Mouse (Mus musculus) mouse embryonic stem cell (cell line): ENCODE data around the gene L1td1.

Source experiments
- in situ Hi-C, 2 experiments: fragments of 300-500 bp; cut with MboI; formaldehyde crosslinking; loops; 1 replicate in 1 of 2; 3 replicates in 1 of 2; pipeline ENCODE4 v1.14.3; 2019 to 2020; ENCODE audit warnings: low sequenced_read_pairs in 2 of 2, low pct_unique_long_range_greater_than_20kb in 1 of 2, mixed read lengths in 1 of 2; ENCODE audit not compliant: unreplicated experiment in 1 of 2

L1td1 gene

DNA sequence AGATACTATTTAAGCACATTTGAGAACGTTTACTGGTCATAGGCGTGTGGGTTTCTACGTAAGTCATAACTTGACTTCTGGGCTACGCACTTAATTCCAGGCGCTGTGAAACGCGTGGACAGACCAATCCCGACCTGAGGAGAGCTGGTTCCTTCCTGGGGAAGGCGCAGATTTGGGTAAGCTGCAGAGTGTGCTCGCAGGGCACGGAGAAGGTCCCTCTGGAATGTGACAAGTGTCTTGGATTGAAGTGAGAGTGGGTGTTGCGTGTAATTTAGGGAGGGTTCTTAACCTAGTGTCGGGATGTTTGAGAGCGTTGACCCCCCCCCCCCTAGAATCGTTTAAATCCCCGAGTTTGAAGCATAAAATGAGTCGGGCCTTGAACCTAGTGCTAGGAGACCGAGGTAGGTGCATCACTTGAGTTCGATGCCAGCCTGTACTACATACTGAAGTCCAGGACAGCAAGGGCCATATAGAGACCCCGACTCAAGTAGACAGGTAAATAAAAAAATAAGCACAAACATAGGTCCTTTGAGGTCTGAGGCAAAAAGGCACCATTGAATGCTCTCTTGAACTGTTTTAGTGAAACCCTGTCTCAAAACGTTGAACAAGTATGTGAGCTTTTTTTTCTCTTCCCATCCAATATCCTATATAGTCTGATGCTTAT is 893 bp downstream of the L1td1 start:
- in situ Hi-C loops: loop anchor here in 1 of 2 experiments (25.0 kb wide), 1 partner anchor 460 kb away; the partner anchor contains the start of gene Atg4c

DNA sequence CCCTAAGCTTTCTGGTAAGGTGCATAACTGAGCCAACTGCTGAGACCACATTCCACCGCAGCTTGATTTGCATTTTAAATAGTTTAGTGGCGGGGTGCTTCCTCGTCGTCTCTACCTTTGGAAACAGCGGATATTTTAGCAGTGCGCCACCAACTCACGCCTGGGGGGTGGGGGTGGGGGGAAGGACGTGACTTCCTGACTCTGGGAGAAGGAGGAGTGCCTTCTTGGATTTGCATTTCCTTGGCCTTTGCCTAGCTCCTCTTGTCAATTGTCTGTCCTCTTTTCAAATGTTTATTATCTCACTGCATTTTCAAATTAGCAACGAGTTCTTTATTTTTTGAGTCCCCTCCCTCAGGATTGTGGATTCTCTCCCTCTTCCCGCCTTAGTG is 1.4 kb downstream of the L1td1 start:
- in situ Hi-C loops: loop anchor here in 1 of 2 experiments (25.0 kb wide), 1 partner anchor 459 kb away; the partner anchor contains the start of gene Atg4c

GRCm38 (mm10) chr4:98728716-98729115 is 2.2 kb downstream of the L1td1 start:
- in situ Hi-C loops: loop anchor here in 1 of 2 experiments (25.0 kb wide), 1 partner anchor 459 kb away; the partner anchor contains the start of gene Atg4c

DNA sequence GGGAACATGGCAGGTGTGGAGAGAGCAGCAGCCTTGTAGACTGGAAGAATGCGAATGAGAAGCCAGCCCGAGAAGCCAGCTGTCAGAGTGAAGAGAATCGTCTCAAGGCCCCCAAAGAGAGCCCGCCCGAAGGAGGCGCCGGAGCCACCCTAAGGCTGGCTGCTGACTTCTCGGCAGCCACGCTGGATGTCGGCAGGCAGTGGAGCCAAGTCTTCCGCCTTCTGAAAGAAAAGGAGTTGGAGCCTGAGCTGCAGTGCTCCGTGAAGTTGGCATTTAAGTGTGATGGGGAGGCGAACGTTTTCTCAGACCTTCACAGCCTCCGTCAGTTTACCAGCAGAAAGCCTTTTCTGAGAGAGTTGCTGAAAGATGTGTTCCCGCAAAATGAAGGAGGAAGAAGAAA is 7.1 kb downstream of the L1td1 start:
- in situ Hi-C loops: loop anchor here in 1 of 2 experiments (10.0 to 25.0 kb wide), 2 partner anchors 131 to 454 kb away; partner anchors contain the start of gene Atg4c

- in situ Hi-C loops: loop anchor here (10.0 to 25.0 kb wide), 3 partner anchors 125 to 448 kb away; partner anchors contain the start of gene Atg4c (in 1 of the 2)
These were observed 13.2 kb downstream of the L1td1 start for GRCm38 (mm10) chr4:98739753-98740152.

GRCm38 (mm10) chr4:98743209-98743905 is 16.8 kb downstream of the L1td1 start:
- in situ Hi-C loops: loop anchor here (10.0 to 25.0 kb wide), 2 partner anchors 141 to 444 kb away; partner anchors contain the start of gene Atg4c (in 1 of the 2)

DNA sequence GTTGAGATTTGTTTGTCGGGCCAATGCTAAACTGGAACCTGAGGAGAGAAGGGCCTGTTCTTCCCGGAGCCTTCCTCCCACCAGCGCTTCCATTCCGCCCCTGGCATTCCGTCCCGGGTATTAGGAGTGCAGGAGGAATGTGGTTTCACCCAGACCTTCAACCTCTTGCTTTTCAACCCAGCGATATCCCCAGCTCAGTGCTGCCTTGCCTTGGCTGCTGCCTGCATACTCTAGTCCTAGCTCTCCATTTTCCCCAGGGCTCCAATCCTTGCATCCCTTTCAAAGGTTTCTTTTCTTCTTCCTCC is 17.3 kb downstream of the L1td1 start:
- in situ Hi-C loops: loop anchor here (10.0 to 25.0 kb wide), 2 partner anchors 141 to 443 kb away; partner anchors contain the start of gene Atg4c (in 1 of the 2)

DNA sequence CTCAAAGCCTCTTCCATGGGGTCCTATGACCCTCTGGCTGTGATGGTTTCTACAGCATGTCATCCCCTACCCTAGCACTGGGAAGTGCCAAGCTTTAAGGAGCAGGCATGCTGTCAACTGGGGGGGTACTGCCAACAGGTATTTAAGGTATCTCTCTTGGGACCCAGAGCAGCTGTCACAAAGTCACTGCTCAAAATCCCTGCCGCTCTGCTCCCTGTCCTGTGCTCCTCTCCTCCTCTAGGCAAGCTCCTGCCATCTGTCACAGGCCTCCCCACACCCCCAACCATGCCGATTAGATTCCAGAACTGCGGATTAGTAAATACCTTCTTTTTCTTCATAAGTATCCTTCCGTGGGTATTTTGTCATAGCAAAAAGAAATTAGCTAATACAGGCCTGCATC is 27.9 kb downstream of the L1td1 start:
- in situ Hi-C loops: no loop called here

DNA sequence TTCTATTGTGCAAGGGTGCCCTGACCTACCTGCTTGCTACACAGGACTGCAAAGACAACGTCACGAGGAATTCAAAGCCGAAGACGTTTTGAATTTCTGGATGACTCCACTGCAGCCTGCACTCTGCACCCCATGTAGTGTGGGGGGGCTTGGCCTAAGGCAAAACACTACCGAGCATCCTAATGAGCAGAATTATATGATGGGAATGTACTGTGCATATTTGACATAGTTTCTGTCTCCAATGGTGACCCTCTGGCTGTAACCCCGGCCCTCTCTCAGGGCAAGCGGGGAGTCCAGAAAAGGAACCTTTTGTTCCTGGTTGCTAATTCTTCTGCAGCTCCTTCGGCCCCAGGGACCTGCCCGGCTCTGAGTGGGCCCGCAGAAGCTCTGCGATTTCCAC is 29.6 kb downstream of the L1td1 start:
- in situ Hi-C loops: no loop called here

GRCm38 (mm10) chr4:98758012-98758821 is 31.7 kb downstream of the L1td1 start:
- in situ Hi-C loops: no loop called here

GRCm38 (mm10) chr4:98758872-98759518 is 32.5 kb downstream of the L1td1 start:
- in situ Hi-C loops: no loop called here

DNA sequence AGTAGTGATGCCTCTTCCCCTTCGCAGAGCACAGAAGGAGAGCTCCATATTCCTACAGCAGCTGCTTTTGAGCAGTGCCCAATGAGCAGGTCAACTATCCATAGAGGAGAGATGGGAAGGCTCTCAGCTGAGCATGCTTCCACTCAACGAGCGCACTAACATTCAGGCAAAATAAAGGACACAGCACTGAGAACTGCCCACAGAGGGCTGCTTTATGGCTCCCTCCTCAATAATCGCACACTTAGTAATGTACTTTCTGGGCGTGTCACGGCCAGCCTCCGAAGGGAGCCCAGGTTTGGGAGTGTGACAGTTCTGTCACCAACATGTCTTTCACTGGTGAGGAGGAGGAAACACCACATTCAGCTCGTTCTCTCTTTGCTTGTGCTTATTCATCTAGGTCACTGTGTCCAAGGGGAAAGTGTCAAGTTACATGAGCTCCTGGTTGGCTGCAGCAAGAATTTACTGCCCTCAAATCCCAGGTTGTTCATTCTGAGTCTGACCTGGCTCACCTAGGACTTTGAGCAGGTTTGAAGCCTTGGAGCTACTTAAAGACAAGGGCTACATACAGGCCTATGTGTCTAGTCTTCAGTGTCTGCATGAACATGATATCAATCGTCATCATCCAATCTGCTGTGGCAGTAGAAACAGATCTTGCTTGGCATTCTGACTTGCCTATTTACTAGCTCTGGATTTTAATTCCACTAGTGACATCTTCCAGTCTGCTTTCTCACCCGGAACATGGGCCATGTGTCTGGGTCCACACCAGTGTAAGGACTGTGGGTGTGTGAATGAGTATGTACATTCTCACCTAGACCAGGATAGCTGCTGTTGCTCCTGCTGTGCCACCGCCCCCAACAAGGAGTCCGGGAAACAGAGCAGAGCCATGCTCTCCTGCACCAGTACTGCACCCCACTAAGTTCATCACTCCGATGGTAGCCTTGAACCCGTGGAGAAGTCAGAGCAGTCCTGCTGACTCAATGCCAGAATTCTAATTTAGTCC is 40.9 kb downstream of the L1td1 start:
- in situ Hi-C loops: no loop called here

GRCm38 (mm10) chr4:98773785-98774184 is 47.3 kb downstream of the L1td1 start:
- in situ Hi-C loops: no loop called here

- in situ Hi-C loops: no loop called here
These were observed 50.3 kb downstream of the L1td1 start for GRCm38 (mm10) chr4:98776721-98777427.

- in situ Hi-C loops: no loop called here
These were observed 50.9 kb downstream of the L1td1 start for GRCm38 (mm10) chr4:98777464-98777863.

- in situ Hi-C loops: no loop called here
These were observed 51.7 kb downstream of the L1td1 start for GRCm38 (mm10) chr4:98778219-98778618.

DNA sequence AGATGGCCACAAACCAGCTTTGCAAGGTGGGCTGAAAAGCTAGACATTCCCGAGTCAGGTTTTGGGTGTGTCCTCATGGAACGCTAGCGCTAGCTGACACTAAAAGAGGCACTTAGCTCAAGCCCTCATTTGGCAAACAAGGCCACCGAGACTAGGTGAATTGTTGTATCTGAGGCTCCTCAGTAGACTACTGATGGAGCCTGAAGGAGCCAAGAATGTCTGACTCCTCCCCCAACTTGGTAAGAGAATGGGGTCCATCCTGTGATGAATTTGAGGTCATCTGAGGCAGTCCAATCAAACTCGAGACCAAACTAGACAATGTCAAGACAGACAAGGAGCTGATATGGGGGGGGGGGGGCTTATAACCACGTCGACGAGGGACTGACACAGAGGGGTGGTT is 59.3 kb downstream of the L1td1 start:
- in situ Hi-C loops: no loop called here
